In genomic region chr5:25097891-25098290, GRCm38 (mm10) we compare ENCODE assay signal across 26 mouse cellular contexts. TPM values are rescaled to one million over a fixed set of nuclear protein-coding genes. Genes with fewer than 3 reads are reported as not detected.
A peak's percentile ranks its signal among the peaks of the same experiment; 100 is the strongest.
DNase-seq lines count a peak whose midpoint lies in the region; ATAC-seq and TF ChIP-seq lines count a peak whose summit lies in the region.
"Had no signal": no experiment of that assay in that cellular context is flagged by ENCODE, and none has a peak within 500 bp of the region (broad histone marks: within the 10 kb centered on the region; RNA-seq: fewer than 3 reads in every experiment).

No protein-coding gene starts in this region.

- H3K4me3 ChIP-seq in kidney, postnatal 0 days (replicated peaks; ENCODE audit: low read depth, low read length): no peak overlapping the region
- no peak overlapping the region for H3K4me3 ChIP-seq in kidney, embryonic 14.5 days (ENCODE audit: low read length)
- H3K4me3 ChIP-seq in liver, embryonic 16.5 days (ENCODE audit: low read depth, low read length): no peak overlapping the region
- no peak overlapping the region for H3K4me3 ChIP-seq in liver, embryonic 11.5 days (ENCODE audit: low read depth, low read length)
- H3K4me3 ChIP-seq: embryonic facial prominence, embryonic 13.5 days; forebrain, embryonic 10.5 days; forebrain, embryonic 15.5 days; heart, adult 2 months; heart, embryonic 12.5 days; liver, embryonic 13.5 days; lung, embryonic 15.5 days; midbrain, embryonic 10.5 days; midbrain, embryonic 15.5 days had no signal

- H3K9ac ChIP-seq in kidney, postnatal 0 days (ENCODE audit: low read depth, low read length): no peak overlapping the region
- H3K9ac ChIP-seq in kidney, embryonic 14.5 days (ENCODE audit: low read depth, low read length): no peak overlapping the region
- H3K9ac ChIP-seq in liver, embryonic 16.5 days (ENCODE audit: low read depth, low read length): no peak overlapping the region
- no peak overlapping the region for H3K9ac ChIP-seq in liver, embryonic 11.5 days (ENCODE audit: low read depth, low read length)
- H3K9ac ChIP-seq: embryonic facial prominence, embryonic 13.5 days; forebrain, embryonic 15.5 days; heart, embryonic 12.5 days; hindbrain, embryonic 14.5 days; liver, embryonic 13.5 days; lung, embryonic 15.5 days; midbrain, embryonic 15.5 days had no signal

- H3K4me1 ChIP-seq in kidney, postnatal 0 days (replicated peaks; ENCODE audit: insufficient read depth, low read length): peaks cover 19% of the 10 kb centered on the region
- H3K4me1 ChIP-seq in kidney, embryonic 14.5 days (ENCODE audit: control insufficient read depth, insufficient read depth, low read length): 0 out of 2 replicates have a peak, but pooled peaks cover 9% of the 10 kb centered on the region
- H3K4me1 ChIP-seq in liver, embryonic 16.5 days (ENCODE audit: control insufficient read depth, low read depth, low read length): peaks cover 6% of the 10 kb centered on the region
- H3K4me1 ChIP-seq in liver, embryonic 11.5 days (replicated peaks; ENCODE audit: control insufficient read depth, insufficient read depth, low read length): no peaks in the 10 kb centered on the region

- no peaks in the 10 kb centered on the region for H3K36me3 ChIP-seq in kidney, postnatal 0 days (ENCODE audit: insufficient read depth, low read length)
- H3K36me3 ChIP-seq in kidney, embryonic 14.5 days (ENCODE audit: control insufficient read depth, insufficient read depth, low read length): no peaks in the 10 kb centered on the region
- H3K36me3 ChIP-seq in liver, embryonic 16.5 days (ENCODE audit: control insufficient read depth, insufficient read depth): no peaks in the 10 kb centered on the region
- no peaks in the 10 kb centered on the region for H3K36me3 ChIP-seq in liver, embryonic 11.5 days (ENCODE audit: control insufficient read depth, insufficient read depth, low read length)
- H3K36me3 ChIP-seq: embryonic facial prominence, embryonic 13.5 days; forebrain, embryonic 10.5 days; forebrain, embryonic 15.5 days; heart, embryonic 12.5 days; liver, embryonic 13.5 days; lung, embryonic 15.5 days; midbrain, embryonic 10.5 days; midbrain, embryonic 15.5 days had no signal

- 79% methylated on average over 3 of the region's 3 CpGs for WGBS in kidney, postnatal 0 days
- WGBS in kidney, embryonic 14.5 days: 71% methylated on average over 3 of the region's 3 CpGs
- WGBS in liver, embryonic 16.5 days (ENCODE audit: insufficient replicate concordance): 55% methylated on average over 3 of the region's 3 CpGs
- 56% methylated on average over 3 of the region's 3 CpGs for WGBS in liver, embryonic 11.5 days

- DNase-seq in adrenal gland, postnatal 14 days: peak; percentile 7
- no peak for DNase-seq in adrenal gland, postnatal 10 days
- DNase-seq in kidney, postnatal 0 days (ENCODE audit: low spot score): no peak
- no peak for DNase-seq in liver, embryonic 11.5 days (ENCODE audit: low spot score)
- no peak for DNase-seq in testis, postnatal 14 days (ENCODE audit: low spot score)
- DNase-seq: adrenal gland, adult 8-10 months; cerebellum, adult 11-12 months; cerebellum, adult 9-11 months; heart, adult 2 months; heart, postnatal 4 days; layer of hippocampus, postnatal 36 days; liver, embryonic 13.5 days; right cerebral cortex, adult 18-20 months had no signal

- TF ChIP-seq CTCF in kidney, postnatal 0 days (IDR thresholded peaks at IDR 0.05; ENCODE audit: low read depth): no peak

- no peaks in the 10 kb centered on the region for H3K27me3 ChIP-seq in kidney, postnatal 0 days (ENCODE audit: insufficient read depth, low read length)
- H3K27me3 ChIP-seq in kidney, embryonic 14.5 days (ENCODE audit: control insufficient read depth, insufficient read depth, low read length): peaks cover 17% of the 10 kb centered on the region
- peaks cover 22% of the 10 kb centered on the region for H3K27me3 ChIP-seq in liver, embryonic 16.5 days (ENCODE audit: control insufficient read depth, insufficient read depth, low read depth, low read length)
- peaks cover 48% of the 10 kb centered on the region for H3K27me3 ChIP-seq in liver, embryonic 11.5 days (replicated peaks; ENCODE audit: control insufficient read depth, insufficient read depth, low read length)
- H3K27me3 ChIP-seq: CH12.LX had no signal

- no peak overlapping the region for H3K27ac ChIP-seq in kidney, postnatal 0 days
- no peak overlapping the region for H3K27ac ChIP-seq in kidney, embryonic 14.5 days (ENCODE audit: low read depth, low read length)
- no peak overlapping the region for H3K27ac ChIP-seq in liver, embryonic 16.5 days (ENCODE audit: low read length)
- no peak overlapping the region for H3K27ac ChIP-seq in liver, embryonic 11.5 days (ENCODE audit: low read depth, low read length)
- H3K27ac ChIP-seq: embryonic facial prominence, embryonic 13.5 days; forebrain, embryonic 10.5 days; forebrain, embryonic 15.5 days; heart, adult 2 months; hindbrain, embryonic 14.5 days; liver, embryonic 13.5 days; lung, embryonic 15.5 days; midbrain, embryonic 10.5 days; midbrain, embryonic 15.5 days had no signal

- H3K4me2 ChIP-seq in kidney, postnatal 0 days (ENCODE audit: low read length): peak overlapping the region; percentile 100; the same call in 1 of the 2 replicates
- no peak overlapping the region for H3K4me2 ChIP-seq in kidney, embryonic 14.5 days (replicated peaks; ENCODE audit: low read depth, low read length)
- 0 out of 2 replicates have a peak overlapping the region, but pooled peaks have one; percentile 10 for H3K4me2 ChIP-seq in liver, embryonic 16.5 days (ENCODE audit: low read depth, low read length)
- H3K4me2 ChIP-seq in liver, embryonic 11.5 days: no peak overlapping the region
- H3K4me2 ChIP-seq: embryonic facial prominence, embryonic 13.5 days; forebrain, embryonic 15.5 days; heart, embryonic 12.5 days; hindbrain, embryonic 14.5 days; lung, embryonic 15.5 days had no signal

- no peaks in the 10 kb centered on the region for H3K9me3 ChIP-seq in kidney, postnatal 0 days (replicated peaks; ENCODE audit: low read length)
- no peaks in the 10 kb centered on the region for H3K9me3 ChIP-seq in kidney, embryonic 14.5 days (ENCODE audit: control insufficient read depth, low read length)
- H3K9me3 ChIP-seq in liver, embryonic 16.5 days (replicated peaks; ENCODE audit: control insufficient read depth, low read length): no peaks in the 10 kb centered on the region
- H3K9me3 ChIP-seq in liver, embryonic 11.5 days (ENCODE audit: control insufficient read depth, low read length): no peaks in the 10 kb centered on the region
- H3K9me3 ChIP-seq: embryonic facial prominence, embryonic 13.5 days; forebrain, embryonic 10.5 days; forebrain, embryonic 15.5 days; heart, embryonic 12.5 days; liver, embryonic 13.5 days; lung, embryonic 15.5 days; midbrain, embryonic 10.5 days; midbrain, embryonic 15.5 days had no signal

- no peak for ATAC-seq in kidney, postnatal 0 days (replicated peaks; ENCODE audit: low FRiP score, low read depth)
- no peak for ATAC-seq in kidney, embryonic 14.5 days (ENCODE audit: low FRiP score, low TSS enrichment)
- no peak for ATAC-seq in liver, embryonic 16.5 days (ENCODE audit: low read depth)
- ATAC-seq in liver, embryonic 11.5 days (replicated peaks; ENCODE audit: low FRiP score): no peak
- ATAC-seq: activated CD4-positive, CD25-positive, alpha-beta regulatory T cell, adult 4 months; forebrain, embryonic 15.5 days; inflammation-experienced regulatory T-cells, adult 6 months; midbrain, embryonic 15.5 days had no signal

RNA-seq across cellular contexts. Expression of gene Prkag2, which starts 2.6 kb away (rescaled TPM):
- 64.7 and 74.9 TPM in 2 replicates for total RNA-seq in adrenal gland, postnatal 14 days (2021)
- 100 to 1,000 TPM in 1 of 2 experiments, 10 to 100 TPM in 1; 76.5 to 129 TPM for total RNA-seq in adrenal gland, postnatal 10 days (2021)
- 36.4 and 39.4 TPM in 2 replicates for polyA plus RNA-seq in kidney, postnatal 0 days (2015; fragmentation: Nextera tagmentation; extraction: Ambion mirVana)
- polyA plus RNA-seq in kidney, embryonic 14.5 days (2014; fragmentation: Nextera tagmentation; extraction: Ambion mirVana): 32.1 and 44.6 TPM in 2 replicates
- 4.3 and 4.8 TPM in 2 replicates for polyA plus RNA-seq in liver, embryonic 16.5 days (2015; fragmentation: Nextera tagmentation; extraction: Ambion mirVana)
- polyA plus RNA-seq in liver, embryonic 11.5 days (2014; fragmentation: Nextera tagmentation; extraction: Ambion mirVana): 12.8 and 15.8 TPM in 2 replicates

Comparison
In these comparisons a context has a peak if more than half of its experiments do, and no peak if none do; other contexts are left out.
1. H3K4me2 ChIP-seq: peak in kidney, postnatal 0 days (single experiment) and liver, embryonic 16.5 days (single experiment); none in kidney, embryonic 14.5 days (single experiment) and liver, embryonic 11.5 days (single experiment).